8 mouse cellular contexts compared by ENCODE assay signal in the genomic region with DNA sequence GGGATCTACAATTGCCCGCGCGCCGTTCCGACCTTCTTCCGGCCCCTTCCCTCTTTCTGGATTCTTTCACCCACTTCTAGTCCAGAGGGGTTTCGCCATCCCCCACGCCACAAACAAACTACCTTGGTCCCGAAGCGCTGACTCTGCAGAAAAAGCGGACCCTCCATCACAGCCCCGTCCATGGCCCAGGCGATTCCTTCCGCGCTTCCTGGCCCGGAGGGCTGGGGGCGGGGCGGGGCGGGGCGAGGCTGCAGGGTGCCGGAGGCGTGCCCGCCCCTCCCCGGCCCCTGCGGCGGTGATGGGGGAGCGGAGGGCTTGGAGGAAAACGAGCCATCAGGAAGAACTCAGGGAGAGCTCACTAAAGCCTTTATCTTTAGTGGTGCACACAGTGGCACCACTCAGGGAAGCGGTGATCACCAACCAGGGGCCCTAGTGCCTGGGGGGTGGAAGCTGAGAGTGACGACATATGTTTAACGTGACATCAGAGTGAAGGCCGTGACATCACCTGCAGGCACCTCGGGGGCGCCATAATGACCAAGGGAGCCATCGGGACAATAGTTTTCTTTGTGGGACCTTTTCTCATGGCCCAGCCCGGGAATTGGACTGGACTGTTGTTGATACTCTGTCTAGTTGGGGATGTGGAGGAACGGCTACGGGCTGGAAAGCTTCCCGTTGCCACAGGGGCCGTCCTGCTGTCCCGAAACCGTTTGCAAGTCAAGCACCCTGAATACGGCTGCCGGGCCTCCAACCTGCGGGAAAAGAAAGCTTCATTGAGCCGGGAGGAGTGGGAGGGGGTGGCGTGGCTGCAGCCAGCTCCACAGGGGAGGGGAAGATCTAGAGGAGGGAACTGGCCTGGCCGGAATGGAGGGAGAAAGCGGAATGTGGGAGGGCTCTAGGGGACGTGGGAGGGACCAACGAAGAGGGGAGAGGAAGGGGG. TPM values are rescaled to one million over a fixed set of nuclear protein-coding genes. Genes with fewer than 3 reads are reported as not detected.
DNase-seq lines count a peak whose midpoint lies in the region; ATAC-seq lines count a peak whose summit lies in the region.

A gene (minus strand): TSS at position 223 of the 937 bp plus-strand sequence.
A gene (plus strand): TSS at position 925 of the 937 bp plus-strand sequence.

- peaks cover 40% of the 10 kb centered on the region for H3K27me3 ChIP-seq in liver, embryonic 15.5 days

- H3K9me3 ChIP-seq in liver, embryonic 15.5 days (replicated peaks): no peaks in the 10 kb centered on the region

- H3K9ac ChIP-seq in liver, embryonic 15.5 days: peak within 1 kb of the TSS; percentile 84

- WGBS in liver, embryonic 15.5 days (ENCODE audit: insufficient replicate concordance): 1% methylated on average over 51 of the region's 51 CpGs

- peak; percentile 64 to 69 for DNase-seq in layer of hippocampus, postnatal 10 days (ENCODE audit: low spot score in 2 of 2)
- DNase-seq in layer of hippocampus, adult 9-11 months: no peak
- DNase-seq in gastrocnemius, postnatal 36 days: peak; percentile 68 to 71
- DNase-seq in induced T-regulatory cell, adult 2 months (ENCODE audit: low read depth): peak; percentile 87
- peak; percentile 84 for DNase-seq in neural tube, embryonic 10.5 days (ENCODE audit: extremely low spot score, low spot score)
- DNase-seq in thymus, adult 18-20 months: peak; percentile 52 to 59

- H3K4me3 ChIP-seq in liver, embryonic 15.5 days (replicated peaks): peak within 1 kb of the TSS; percentile 87

- H3K4me1 ChIP-seq in liver, embryonic 15.5 days (replicated peaks): peaks cover 64% of the 10 kb centered on the region

- intact Hi-C loops in gastrocnemius, postnatal 36 days (cut with DNase I): no loop called here

- ATAC-seq in common myeloid progenitor, adult 5-6 weeks (replicated peaks; ENCODE audit: low read depth, poor library complexity, severe bottlenecking): peak; percentile 65
- peak; percentile 87 for ATAC-seq in liver, embryonic 15.5 days (ENCODE audit: insufficient read depth)

- H3K27ac ChIP-seq in liver, embryonic 15.5 days (replicated peaks): peak within 1 kb of the TSS; percentile 77

- H3K4me2 ChIP-seq in liver, embryonic 15.5 days: peak within 1 kb of the TSS; percentile 83

- peaks cover 30% of the 10 kb centered on the region for H3K36me3 ChIP-seq in liver, embryonic 15.5 days (replicated peaks)

RNA-seq across cellular contexts. Expression of the first gene that starts in this region (rescaled TPM):
- 1 to 10 TPM; 1.6 to 2.4 TPM for total RNA-seq in layer of hippocampus, postnatal 10 days (2021)
- 13.2 and 15.2 TPM in 2 replicates for total RNA-seq in common myeloid progenitor, adult 5-6 weeks (2017)
- total RNA-seq in gastrocnemius, postnatal 36 days (2021): 1 to 10 TPM; 2.4 to 2.5 TPM
- 19.9 and 21.1 TPM in 2 replicates for polyA plus RNA-seq in liver, embryonic 15.5 days (2015; fragmentation: Nextera tagmentation; extraction: Ambion mirVana)

RNA-seq across cellular contexts. Expression of the second gene that starts in this region (rescaled TPM):
- total RNA-seq in layer of hippocampus, postnatal 10 days (2021): 1 to 10 TPM; 3.0 to 5.7 TPM
- 1.4 and 2.1 TPM in 2 replicates for total RNA-seq in common myeloid progenitor, adult 5-6 weeks (2017)
- 1 to 10 TPM; 2.9 to 3.1 TPM for total RNA-seq in gastrocnemius, postnatal 36 days (2021)
- polyA plus RNA-seq in liver, embryonic 15.5 days (2015; fragmentation: Nextera tagmentation; extraction: Ambion mirVana): 1.7 and 2.1 TPM in 2 replicates
